Mouse (Mus musculus): Measurements from ENCODE around the gene Ric8a. TPM values are rescaled to one million over a fixed set of nuclear protein-coding genes. Genes with fewer than 3 reads are reported as not detected.
A peak's percentile ranks its signal among the peaks of the same experiment; 100 is the strongest.

Ric8a gene
- polyA plus RNA-seq, 1 experiment from 2014 or later: 94.8 TPM

DNA sequence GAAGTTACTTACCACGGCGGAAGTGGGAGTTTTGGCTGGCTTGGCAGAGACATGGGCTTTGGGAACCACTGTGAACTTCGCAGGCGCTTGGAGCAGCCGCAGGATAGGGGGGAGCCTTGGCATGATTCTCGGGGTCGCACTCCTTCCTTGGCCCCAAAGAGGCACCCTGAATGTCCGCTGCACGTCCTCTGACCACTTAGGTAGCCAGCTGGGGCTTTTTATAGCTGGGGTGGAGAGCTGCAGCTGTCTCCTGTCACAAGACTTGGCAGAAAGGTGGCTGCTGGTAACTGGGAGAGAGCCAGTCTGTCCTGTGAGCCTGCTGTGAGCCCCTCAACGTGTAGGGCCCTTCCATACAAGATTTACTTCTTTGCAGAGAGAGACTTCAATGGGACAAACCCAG is 43.5 kb downstream of the Ric8a start, which contains the start of gene Cox8b:
Cox8b (minus strand) TSS at position 227 of the 400 bp plus-strand sequence.
- no peak for ATAC-seq (ENCODE audit: low FRiP score)
- Histone ChIP-seq H3K4me3 (replicated peaks) (no peak within 1 kb of the TSS), H3K27me3 (replicated peaks) (no peaks in the 10 kb centered on the region), H3K4me2 (no peak within 1 kb of the TSS), H3K27ac (replicated peaks) (no peak within 1 kb of the TSS), H3K9me3 (replicated peaks) (no peaks in the 10 kb centered on the region), H3K9ac (replicated peaks) (no peak within 1 kb of the TSS), H3K4me1 (peaks cover 7% of the 10 kb centered on the region; the same call in 1 of the 2 replicates), H3K36me3 (peaks cover 39% of the 10 kb centered on the region)
- 81% methylated on average over 10 of the region's 10 CpGs for WGBS

DNA sequence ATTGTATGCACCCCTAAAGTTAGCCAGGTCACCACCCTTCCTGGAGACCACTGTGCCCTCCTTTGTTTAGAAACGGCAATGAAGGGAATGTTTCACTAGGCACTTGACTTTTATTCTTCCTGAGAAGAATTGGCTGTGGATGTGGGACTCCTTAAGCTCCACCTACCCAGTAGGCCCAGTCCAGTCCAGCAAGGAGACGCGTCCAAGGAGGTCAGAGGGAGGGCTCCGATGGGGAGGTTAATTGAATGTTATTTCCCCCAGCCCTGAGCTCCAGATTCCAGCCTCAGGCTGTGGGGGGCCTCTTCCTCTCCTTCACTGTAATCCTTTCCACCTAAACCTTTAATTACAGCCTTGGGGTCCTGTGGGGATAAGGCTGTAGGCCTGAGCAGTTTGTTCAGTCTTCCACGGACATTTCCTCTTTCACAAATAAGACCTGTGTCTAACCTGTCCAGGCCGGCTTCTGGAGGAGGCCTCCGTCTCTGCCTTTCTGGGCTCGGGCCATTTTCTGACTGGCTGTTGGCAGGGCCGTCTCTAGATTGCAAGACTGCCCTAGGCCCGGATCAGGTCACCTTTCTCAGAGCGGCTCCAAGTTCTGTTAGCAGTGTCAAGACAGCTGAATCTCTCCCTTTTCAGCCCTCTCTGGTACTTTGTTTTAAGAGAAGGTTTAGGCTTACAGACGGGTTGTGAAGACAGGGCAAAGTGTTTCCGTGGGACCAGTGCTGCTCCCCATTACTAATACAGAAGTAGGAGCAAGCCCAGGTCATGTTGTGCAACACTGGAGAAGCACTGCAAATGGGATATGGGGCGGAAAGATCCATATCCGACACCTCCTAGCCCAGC is 45.5 kb downstream of the Ric8a start:
- 80% methylated on average over 15 of the region's 15 CpGs for WGBS
- peaks cover 23% of the 10 kb centered on the region for H3K36me3 ChIP-seq
- no peak overlapping the region for H3K9ac ChIP-seq (replicated peaks)

DNA sequence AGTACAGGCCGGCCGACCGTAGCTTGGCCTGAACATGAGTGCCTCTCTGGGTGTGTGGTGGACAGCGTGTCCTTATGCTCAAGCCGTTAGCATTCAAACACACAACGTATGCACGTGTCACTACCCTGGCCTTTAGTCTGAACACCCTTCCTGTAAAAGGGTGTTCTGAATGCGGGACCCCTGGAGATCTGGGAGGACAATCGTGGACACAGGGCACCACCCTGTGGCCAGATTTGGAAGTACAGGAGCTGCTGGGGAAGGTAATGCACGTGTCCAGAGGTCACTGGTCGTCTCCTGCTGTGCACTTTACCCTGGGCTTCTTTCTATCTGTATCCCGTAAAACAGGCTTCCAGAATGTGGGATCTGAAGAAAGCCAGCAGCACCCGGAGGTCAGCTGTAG is 46.5 kb downstream of the Ric8a start:
- Histone ChIP-seq H3K36me3 (peaks cover 14% of the 10 kb centered on the region), H3K9ac (replicated peaks) (no peak overlapping the region), H3K4me1 (peaks cover 7% of the 10 kb centered on the region; the same call in 1 of the 2 replicates), H3K27me3 (replicated peaks) (no peaks in the 10 kb centered on the region), H3K27ac (replicated peaks) (no peak overlapping the region), H3K4me2 (no peak overlapping the region), H3K9me3 (replicated peaks) (no peaks in the 10 kb centered on the region), H3K4me3 (replicated peaks) (no peak overlapping the region)
- 24% methylated on average over 13 of the region's 13 CpGs for WGBS
- peak; percentile 63 for ATAC-seq (ENCODE audit: low FRiP score)

More for the DNA sequence above, 45.5 kb downstream of the Ric8a start:
- H3K27me3 ChIP-seq (replicated peaks): no peaks in the 10 kb centered on the region
- no peak for ATAC-seq (ENCODE audit: low FRiP score)
- no peak overlapping the region for H3K27ac ChIP-seq (replicated peaks)
- H3K4me1 ChIP-seq: peaks cover 7% of the 10 kb centered on the region; the same call in 1 of the 2 replicates
- H3K4me3 ChIP-seq (replicated peaks): no peak overlapping the region
- H3K4me2 ChIP-seq: no peak overlapping the region
- no peaks in the 10 kb centered on the region for H3K9me3 ChIP-seq (replicated peaks)

DNA sequence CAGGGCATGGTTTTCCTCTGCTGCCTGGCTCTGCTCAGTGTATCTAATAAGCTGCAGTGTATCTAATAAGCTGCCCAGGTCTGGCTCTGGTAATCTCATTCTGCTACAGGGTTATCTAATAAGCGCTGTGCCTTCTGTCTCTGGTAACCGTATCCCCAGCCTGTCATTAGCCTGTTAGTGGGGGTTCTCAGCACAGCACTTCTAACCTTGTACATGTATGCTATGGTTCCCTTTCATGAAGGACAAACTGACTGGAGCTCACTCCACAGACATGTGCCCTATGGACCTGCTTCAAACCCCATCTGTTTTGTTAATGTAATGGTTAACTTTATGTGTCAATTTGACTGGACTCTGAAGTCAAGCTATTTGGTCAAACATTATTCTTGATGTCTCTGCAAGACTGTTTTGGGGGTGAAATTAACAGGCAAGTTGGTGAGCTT is 48.9 kb downstream of the Ric8a start:
- no peak overlapping the region for H3K9ac ChIP-seq (replicated peaks)
- WGBS: 91% methylated on average over 2 of the region's 2 CpGs
- H3K4me3 ChIP-seq (replicated peaks): no peak overlapping the region
- no peaks in the 10 kb centered on the region for H3K36me3 ChIP-seq
- ATAC-seq (ENCODE audit: low FRiP score): no peak
- no peak overlapping the region for H3K4me2 ChIP-seq
- peaks cover 12% of the 10 kb centered on the region for H3K4me1 ChIP-seq
- H3K27me3 ChIP-seq (replicated peaks): no peaks in the 10 kb centered on the region
- no peaks in the 10 kb centered on the region for H3K9me3 ChIP-seq (replicated peaks)
- no peak overlapping the region for H3K27ac ChIP-seq (replicated peaks)

DNA sequence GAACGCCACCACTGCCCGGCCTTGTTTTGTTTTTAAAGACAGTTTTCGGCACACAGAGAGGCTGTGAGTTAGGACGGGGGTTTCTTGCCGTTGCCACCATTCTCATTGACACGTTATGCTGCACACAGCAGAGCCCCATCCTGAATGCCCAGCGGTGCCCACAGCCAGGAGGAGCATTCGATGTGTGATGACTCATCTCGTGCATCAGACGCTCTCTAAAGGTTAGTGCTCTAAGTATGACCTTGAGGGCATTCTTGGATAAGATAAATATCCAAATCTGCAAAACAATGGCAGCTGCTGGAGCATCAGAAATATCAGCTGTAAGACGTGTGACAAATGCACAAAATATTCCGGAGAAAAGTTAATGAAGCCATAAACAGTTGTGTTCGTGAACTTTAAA is 50.4 kb downstream of the Ric8a start:
- no peaks in the 10 kb centered on the region for H3K9me3 ChIP-seq (replicated peaks)
- no peak overlapping the region for H3K4me3 ChIP-seq (replicated peaks)
- H3K36me3 ChIP-seq: no peaks in the 10 kb centered on the region
- 84% methylated on average over 13 of the region's 13 CpGs for WGBS
- H3K9ac ChIP-seq (replicated peaks): no peak overlapping the region
- no peaks in the 10 kb centered on the region for H3K27me3 ChIP-seq (replicated peaks)
- ATAC-seq (ENCODE audit: low FRiP score): no peak
- peaks cover 12% of the 10 kb centered on the region for H3K4me1 ChIP-seq
- no peak overlapping the region for H3K27ac ChIP-seq (replicated peaks)
- no peak overlapping the region for H3K4me2 ChIP-seq

DNA sequence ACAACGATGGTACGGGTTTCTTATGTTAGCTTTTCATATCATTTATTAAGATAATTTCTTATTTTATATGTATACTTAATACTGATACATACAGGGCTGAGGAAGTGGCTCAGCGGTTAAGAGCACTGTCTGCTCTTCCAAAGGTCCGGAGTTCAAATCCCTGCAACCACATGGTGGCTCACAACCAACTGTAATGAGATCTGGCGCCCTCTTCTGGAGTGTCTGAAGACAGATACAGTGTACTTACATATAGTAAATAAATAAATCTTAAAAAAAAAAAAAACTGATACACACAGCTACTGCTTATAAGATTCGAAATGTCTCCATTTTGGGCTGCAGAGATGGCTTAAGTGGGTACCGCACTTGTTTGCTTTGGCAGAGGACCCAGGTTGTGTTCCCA is 50.9 kb downstream of the Ric8a start:
- Histone ChIP-seq H3K27ac (replicated peaks) (no peak overlapping the region), H3K9me3 (replicated peaks) (no peaks in the 10 kb centered on the region), H3K9ac (replicated peaks) (no peak overlapping the region), H3K36me3 (no peaks in the 10 kb centered on the region), H3K4me3 (replicated peaks) (no peak overlapping the region), H3K4me2 (no peak overlapping the region), H3K4me1 (peaks cover 12% of the 10 kb centered on the region), H3K27me3 (replicated peaks) (no peaks in the 10 kb centered on the region)
- ATAC-seq (ENCODE audit: low FRiP score): no peak
- 86% methylated on average over 7 of the region's 7 CpGs for WGBS

DNA sequence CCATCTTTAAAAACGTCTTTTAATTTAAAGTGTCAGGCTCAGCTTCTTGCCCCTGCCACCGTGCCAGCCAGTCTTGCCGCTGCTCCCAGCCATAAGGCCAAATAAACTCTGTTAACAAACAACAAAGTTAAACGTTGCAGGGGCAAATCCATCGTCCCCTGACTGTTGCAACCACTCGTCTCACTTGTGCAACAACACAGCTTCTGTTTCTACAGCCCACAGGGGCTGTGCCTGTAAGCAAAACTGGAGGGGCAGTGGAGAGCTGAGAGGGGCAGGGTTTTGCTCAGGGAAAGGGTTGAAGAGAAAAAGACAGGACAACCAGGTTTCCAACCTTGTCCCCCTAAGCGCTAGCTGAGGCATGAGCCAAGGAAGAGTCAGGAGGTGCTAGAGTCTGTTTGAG is 51.4 kb downstream of the Ric8a start:
- WGBS: 49% methylated on average over 7 of the region's 7 CpGs
- H3K4me2 ChIP-seq: no peak overlapping the region
- H3K4me1 ChIP-seq: peaks cover 8% of the 10 kb centered on the region
- ATAC-seq (ENCODE audit: low FRiP score): no peak
- no peak overlapping the region for H3K4me3 ChIP-seq (replicated peaks)
- H3K36me3 ChIP-seq: no peaks in the 10 kb centered on the region
- H3K27ac ChIP-seq (replicated peaks): no peak overlapping the region
- H3K9ac ChIP-seq (replicated peaks): no peak overlapping the region
- no peaks in the 10 kb centered on the region for H3K27me3 ChIP-seq (replicated peaks)
- H3K9me3 ChIP-seq (replicated peaks): no peaks in the 10 kb centered on the region

DNA sequence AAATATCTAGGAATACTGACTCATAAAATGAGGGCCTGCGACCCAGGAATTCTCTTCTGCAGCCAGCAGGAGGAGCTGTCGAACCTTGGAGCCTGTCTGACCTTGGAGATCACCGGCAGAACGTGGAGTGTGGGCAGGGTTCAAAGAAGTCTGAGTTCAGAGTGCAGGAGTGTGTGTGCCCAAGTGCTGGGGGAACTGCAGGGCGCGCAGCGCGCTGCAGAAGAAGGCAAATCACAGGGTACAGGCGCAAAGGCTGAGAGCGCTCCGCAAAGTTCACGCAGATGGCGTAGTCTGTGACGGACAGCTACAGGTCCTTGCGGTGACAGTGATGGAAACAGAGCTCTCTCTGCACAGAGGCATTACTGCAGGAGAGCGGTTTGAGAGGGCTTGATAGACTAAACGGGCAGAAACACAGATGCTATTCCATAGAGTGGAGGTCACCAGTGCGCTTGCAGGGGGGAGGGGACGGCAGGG is 51.9 kb downstream of the Ric8a start:
- ATAC-seq (ENCODE audit: low FRiP score): 0 out of 2 replicates have a peak, but pooled peaks have one; percentile 53
- peak overlapping the region; percentile 43; the same call in 1 of the 2 replicates for H3K9ac ChIP-seq (replicated peaks)
- H3K27me3 ChIP-seq (replicated peaks): no peaks in the 10 kb centered on the region
- no peak overlapping the region for H3K27ac ChIP-seq (replicated peaks)
- peaks cover 5% of the 10 kb centered on the region for H3K4me1 ChIP-seq
- H3K4me2 ChIP-seq: peak overlapping the region; percentile 85
- H3K36me3 ChIP-seq: no peaks in the 10 kb centered on the region
- peak overlapping the region; percentile 43 for H3K4me3 ChIP-seq (replicated peaks)
- 2% methylated on average over 19 of the region's 19 CpGs for WGBS
- no peaks in the 10 kb centered on the region for H3K9me3 ChIP-seq (replicated peaks)

DNA sequence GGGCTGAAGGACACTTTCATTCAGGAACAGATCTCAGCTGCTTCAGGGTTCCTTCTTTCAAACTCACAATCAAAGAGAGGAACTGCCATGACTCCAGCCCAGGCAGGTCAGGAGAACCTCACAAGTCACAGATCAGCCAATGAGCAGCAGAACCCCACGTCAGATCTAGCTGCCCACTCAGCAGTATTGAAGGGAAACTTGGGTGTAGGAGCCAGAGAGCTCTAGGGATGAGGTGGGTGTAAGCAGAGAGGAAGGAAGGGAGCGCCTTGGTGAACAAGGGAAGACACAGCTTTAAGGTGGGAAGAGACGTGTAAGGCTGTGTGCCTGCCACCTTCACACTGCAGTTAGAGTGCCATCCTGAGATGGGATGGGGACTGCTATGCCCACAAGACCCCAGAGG is 55.5 kb downstream of the Ric8a start:
- no peaks in the 10 kb centered on the region for H3K9me3 ChIP-seq (replicated peaks)
- no peaks in the 10 kb centered on the region for H3K36me3 ChIP-seq
- H3K4me3 ChIP-seq (replicated peaks): no peak overlapping the region
- ATAC-seq (ENCODE audit: low FRiP score): no peak
- no peaks in the 10 kb centered on the region for H3K27me3 ChIP-seq (replicated peaks)
- peaks cover 5% of the 10 kb centered on the region for H3K4me1 ChIP-seq
- no peak overlapping the region for H3K27ac ChIP-seq (replicated peaks)
- no peak overlapping the region for H3K9ac ChIP-seq (replicated peaks)
- 69% methylated on average over 3 of the region's 3 CpGs for WGBS
- H3K4me2 ChIP-seq: no peak overlapping the region

DNA sequence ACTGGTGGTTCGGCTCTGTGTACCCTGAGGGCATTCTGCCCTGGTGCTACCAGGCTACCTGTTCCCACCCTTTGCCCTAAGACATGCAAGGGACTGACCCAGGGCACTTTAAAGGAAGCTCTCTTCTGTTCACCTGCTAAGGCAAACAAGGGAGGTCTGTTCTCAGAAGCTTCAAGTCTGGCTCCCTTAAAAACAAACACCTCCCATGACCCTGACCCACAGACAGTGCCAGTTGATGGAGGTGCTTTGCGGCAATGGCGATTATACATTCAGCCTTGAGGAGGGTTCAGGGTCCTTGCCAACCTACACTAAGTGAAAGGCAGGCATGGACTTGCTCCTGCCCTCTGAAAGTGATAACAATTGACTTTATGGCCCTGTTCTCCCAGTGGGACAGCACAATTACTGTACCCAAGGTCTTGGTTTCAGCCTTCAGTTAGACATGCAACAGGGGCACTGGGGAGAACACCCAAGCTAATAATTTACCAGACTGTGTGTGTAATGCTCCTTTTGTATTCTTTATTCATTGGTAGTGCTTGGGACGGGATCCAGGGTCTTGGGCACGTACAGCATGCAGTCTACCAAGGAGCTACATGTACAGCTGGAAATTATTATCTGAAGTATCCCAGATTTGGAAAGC is 56.2 kb downstream of the Ric8a start:
- Histone ChIP-seq H3K4me3 (replicated peaks) (no peak overlapping the region), H3K4me2 (no peak overlapping the region), H3K27ac (replicated peaks) (no peak overlapping the region), H3K9ac (replicated peaks) (no peak overlapping the region), H3K4me1 (peaks cover 5% of the 10 kb centered on the region), H3K36me3 (no peaks in the 10 kb centered on the region), H3K27me3 (replicated peaks) (0 out of 2 replicates have a peak, but pooled peaks cover under 1% of the 10 kb centered on the region), H3K9me3 (replicated peaks) (no peaks in the 10 kb centered on the region)
- no peak for ATAC-seq (ENCODE audit: low FRiP score)
- WGBS: 53% methylated on average over 5 of the region's 5 CpGs

Measured in neural tube, embryonic 15.5 days (tissue).